Mouse (Mus musculus) small intestine, adult 2 months (tissue): ENCODE measurements around the gene C1qtnf1. TPM values are rescaled to one million over a fixed set of nuclear protein-coding genes. Genes with fewer than 3 reads are reported as not detected.

Experiments
- H3K27ac ChIP-seq: fragments of 200-500 bp; 2 replicates; pipeline ENCODE4 v1.5.1; 2012; ENCODE audit warnings: low read depth, low read length, control low read depth, inconsistent platforms; ENCODE audit not compliant: insufficient read depth
- H3K27me3 ChIP-seq: fragments of 200-500 bp; 2 replicates; pipeline ENCODE4 v1.6.1; 2012; ENCODE audit warnings: mild to moderate bottlenecking, moderate library complexity, low read length, inconsistent platforms; ENCODE audit not compliant: control insufficient read depth, insufficient read depth
- H3K36me3 ChIP-seq: fragments of 200-500 bp; 2 replicates; pipeline ENCODE4 v1.6.1; 2012; ENCODE audit warnings: mild to moderate bottlenecking, low read length, control low read depth, inconsistent platforms; ENCODE audit not compliant: control insufficient read depth, insufficient read depth
- H3K4me1 ChIP-seq: fragments of 200-500 bp; 2 replicates; pipeline ENCODE4 v1.6.1; 2012; ENCODE audit warnings: low read length, inconsistent platforms, mixed read lengths; ENCODE audit not compliant: control insufficient read depth, insufficient read depth, insufficient read length
- H3K4me3 ChIP-seq: fragments of 200-500 bp; 2 replicates; pipeline ENCODE4 v1.5.1; 2012; ENCODE audit warnings: low read depth, mild to moderate bottlenecking, control low read depth, inconsistent platforms, low read length, moderate library complexity
- CTCF ChIP-seq: fragments of 200-500 bp; IDR thresholded peaks from 2 replicates; pipeline ENCODE4 v1.5.1; 2012; ENCODE audit warnings: low read depth, mild to moderate bottlenecking, control low read depth, inconsistent platforms, low read length, moderate library complexity, mixed read lengths; ENCODE audit not compliant: insufficient replicate concordance, insufficient read length; ENCODE audit errors: extremely low read depth
- POLR2A ChIP-seq: fragments of 200-500 bp; IDR thresholded peaks from 2 replicates; pipeline ENCODE4 v1.6.1; 2012; ENCODE audit warnings: low read depth, mild to moderate bottlenecking, control low read depth, inconsistent platforms, low read length, moderate library complexity
- WGBS: fragments of 180-500 bp; shearing (Covaris S2); methylation state at CpG from one replicate; pipeline ENCODE4 v1.1.7; 2018; 5-methylcytosine and 5-hydroxymethylcytosine counted together
- polyA plus RNA-seq: library from polyadenylated mRNA; depleted of rRNA; stranded (reverse); fragments of >200 nt; gene quantifications from 2 replicates; pipeline ENCODE4 v1.2.3, GENCODE M21; 2012

C1qtnf1 gene
- polyA plus RNA-seq, 1 experiment, result 4.3 TPM

DNA sequence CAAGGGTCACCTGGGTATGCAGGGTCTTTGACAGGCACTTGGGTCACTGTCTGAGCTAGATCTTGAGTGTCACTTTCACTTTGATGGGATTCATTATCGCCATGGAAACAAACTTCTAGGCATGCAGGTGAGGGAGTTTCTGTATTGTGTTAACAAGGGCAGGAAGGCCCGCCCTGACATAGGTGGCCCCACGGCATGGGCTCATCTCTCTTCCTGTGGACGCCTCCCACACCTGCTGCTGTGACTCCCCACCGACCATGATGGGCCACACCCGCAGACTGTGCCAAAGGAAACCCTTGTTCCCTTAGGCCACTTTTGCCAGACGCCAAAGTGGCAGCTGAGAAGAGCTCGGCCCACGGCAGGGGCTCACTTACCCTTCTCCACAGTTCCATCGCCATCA is 17.5 kb upstream of the C1qtnf1 start:
- H3K4me1 ChIP-seq, result peaks cover 68% of the 10 kb centered on the region
- WGBS, result 27% methylated on average over 10 of the region's 10 CpGs
- H3K27me3 ChIP-seq, result no peaks in the 10 kb centered on the region
- H3K27ac ChIP-seq, result peak overlapping the region; percentile 99
- TF ChIP-seq CTCF (no peak), POLR2A (no peak)
- H3K4me3 ChIP-seq, result peak overlapping the region; percentile 6
- H3K36me3 ChIP-seq, result peaks cover 50% of the 10 kb centered on the region

DNA sequence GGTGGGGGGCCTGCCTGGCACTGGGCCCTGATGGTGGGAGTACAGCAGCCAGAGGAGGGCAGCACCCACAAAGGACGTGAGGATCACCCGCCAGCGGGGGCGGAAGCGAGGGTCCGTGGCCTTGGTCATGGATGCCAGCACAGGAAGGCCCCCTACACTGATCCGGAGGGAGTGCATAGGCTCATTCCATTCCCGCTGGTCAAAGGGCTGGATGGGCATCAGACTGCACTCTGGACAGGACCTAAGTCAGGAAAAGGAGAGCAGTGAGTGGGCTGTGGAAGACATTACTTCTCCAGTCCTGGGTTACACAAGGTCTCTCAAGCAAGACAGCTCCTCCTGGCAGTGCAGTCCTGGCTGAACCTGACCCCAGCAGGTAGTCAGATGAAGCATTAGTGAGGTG is 16.7 kb upstream of the C1qtnf1 start:
- TF ChIP-seq CTCF, result no peak
- TF ChIP-seq POLR2A, result no peak
- WGBS, result 71% methylated on average over 8 of the region's 8 CpGs
- no peak overlapping the region for H3K4me3 ChIP-seq

DNA sequence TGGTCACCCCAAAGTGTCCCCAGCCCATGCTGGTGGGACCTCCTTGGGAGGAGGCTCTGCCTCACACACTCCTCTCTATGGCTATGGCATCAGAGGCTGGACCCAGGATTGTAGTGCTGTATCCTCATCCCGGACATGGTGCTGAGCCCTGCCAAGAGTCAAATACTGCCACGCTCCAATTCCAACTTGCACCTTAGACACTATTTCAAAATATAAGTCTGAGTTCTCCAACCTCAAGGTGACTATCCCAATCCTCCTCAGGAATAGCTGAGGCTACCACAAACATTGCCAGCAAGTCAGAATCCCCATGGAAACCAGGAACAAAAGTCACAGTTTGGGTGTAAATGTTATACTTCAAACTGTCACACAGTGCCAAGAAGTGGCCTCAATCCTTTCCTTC is 15.4 kb upstream of the C1qtnf1 start:
- WGBS, result 25% methylated on average over 2 of the region's 2 CpGs
- TF ChIP-seq POLR2A (no peak), CTCF (no peak)
- H3K4me3 ChIP-seq, result peak overlapping the region; percentile 37
- H3K36me3 ChIP-seq, result peaks cover 31% of the 10 kb centered on the region
- peaks cover 75% of the 10 kb centered on the region for H3K4me1 ChIP-seq
- H3K27me3 ChIP-seq, result no peaks in the 10 kb centered on the region
- H3K27ac ChIP-seq, result peak overlapping the region; percentile 99

More for the DNA sequence above, 16.7 kb upstream of the C1qtnf1 start:
- peak overlapping the region; percentile 99 for H3K27ac ChIP-seq
- no peaks in the 10 kb centered on the region for H3K27me3 ChIP-seq
- H3K4me1 ChIP-seq, result peaks cover 70% of the 10 kb centered on the region
- peaks cover 44% of the 10 kb centered on the region for H3K36me3 ChIP-seq

DNA sequence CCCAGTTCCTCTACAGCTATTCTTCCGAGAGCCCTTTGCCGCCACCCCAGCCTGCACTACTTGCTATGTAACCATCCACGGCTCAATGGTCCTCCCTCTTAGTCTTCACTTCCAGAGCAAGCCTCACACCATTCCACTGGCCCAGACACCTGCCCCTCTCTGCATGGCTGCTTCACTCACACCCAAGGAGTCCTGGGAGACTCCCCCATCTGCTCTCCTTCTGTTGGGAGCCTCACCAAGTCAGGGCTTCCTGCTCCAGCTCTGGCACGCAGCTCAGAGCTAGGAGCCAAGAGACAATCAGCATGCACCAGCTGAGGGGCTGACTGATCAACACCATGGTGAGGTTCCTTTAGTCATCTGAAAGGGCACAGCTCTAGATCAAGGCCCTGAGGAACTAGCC is 14.9 kb upstream of the C1qtnf1 start:
- H3K27ac ChIP-seq, result peak overlapping the region; percentile 53
- peaks cover 71% of the 10 kb centered on the region for H3K4me1 ChIP-seq
- peaks cover 26% of the 10 kb centered on the region for H3K36me3 ChIP-seq
- WGBS, result 33% methylated on average over 4 of the region's 4 CpGs
- TF ChIP-seq POLR2A (no peak), CTCF (no peak)
- H3K27me3 ChIP-seq, result no peaks in the 10 kb centered on the region
- peak overlapping the region; percentile 37 for H3K4me3 ChIP-seq

DNA sequence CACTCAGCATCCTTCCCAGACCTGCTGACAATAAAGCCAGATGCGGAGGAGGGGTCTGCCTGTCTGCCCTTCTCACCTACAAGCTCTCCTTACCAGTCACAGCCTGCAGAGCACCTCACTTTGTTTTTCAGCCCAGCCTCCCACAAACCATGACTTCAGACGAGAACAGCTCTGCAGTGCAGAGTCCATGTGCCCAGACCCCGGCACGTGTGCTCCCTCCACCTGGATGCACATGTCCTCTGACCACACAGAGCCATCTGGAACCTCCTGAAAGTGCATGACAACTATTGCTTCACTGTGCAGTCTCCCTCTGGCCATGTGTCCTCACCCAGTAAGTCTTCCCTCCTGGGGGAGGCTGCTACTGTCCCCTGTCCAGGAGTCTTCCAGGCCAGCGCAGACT is 13.7 kb upstream of the C1qtnf1 start:
- Histone ChIP-seq H3K27ac (peak overlapping the region; percentile 94), H3K4me1 (peaks cover 59% of the 10 kb centered on the region), H3K27me3 (no peaks in the 10 kb centered on the region), H3K36me3 (peaks cover 15% of the 10 kb centered on the region), H3K4me3 (peak overlapping the region; percentile 62)
- TF ChIP-seq POLR2A, result no peak
- TF ChIP-seq CTCF, result no peak
- WGBS, result 43% methylated on average over 5 of the region's 5 CpGs

DNA sequence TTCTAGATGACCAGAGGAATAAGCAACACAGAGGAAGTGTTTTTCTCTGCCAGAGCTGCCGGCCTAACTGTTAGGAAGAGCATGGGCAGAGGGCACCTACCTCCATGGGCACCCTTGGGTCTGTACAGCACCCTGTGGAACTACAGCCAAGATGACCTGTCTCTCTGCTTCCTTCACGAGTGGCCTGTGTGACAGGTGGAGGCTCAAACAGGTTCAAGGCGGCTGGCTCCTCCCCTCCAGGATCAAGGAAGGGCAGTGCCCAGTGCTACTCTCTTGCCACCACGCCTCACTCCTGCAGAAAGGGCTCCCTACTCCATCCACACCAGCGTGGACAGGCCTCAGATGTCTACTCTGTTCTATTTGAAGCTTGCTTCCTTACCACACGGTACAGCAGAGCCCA is 12.4 kb upstream of the C1qtnf1 start:
- Histone ChIP-seq H3K4me3 (peak overlapping the region; percentile 62), H3K4me1 (peaks cover 53% of the 10 kb centered on the region), H3K36me3 (peaks cover 10% of the 10 kb centered on the region), H3K27ac (peak overlapping the region; percentile 94), H3K27me3 (no peaks in the 10 kb centered on the region)
- TF ChIP-seq POLR2A (peak; percentile 87), CTCF (no peak)
- WGBS, result 32% methylated on average over 6 of the region's 6 CpGs

DNA sequence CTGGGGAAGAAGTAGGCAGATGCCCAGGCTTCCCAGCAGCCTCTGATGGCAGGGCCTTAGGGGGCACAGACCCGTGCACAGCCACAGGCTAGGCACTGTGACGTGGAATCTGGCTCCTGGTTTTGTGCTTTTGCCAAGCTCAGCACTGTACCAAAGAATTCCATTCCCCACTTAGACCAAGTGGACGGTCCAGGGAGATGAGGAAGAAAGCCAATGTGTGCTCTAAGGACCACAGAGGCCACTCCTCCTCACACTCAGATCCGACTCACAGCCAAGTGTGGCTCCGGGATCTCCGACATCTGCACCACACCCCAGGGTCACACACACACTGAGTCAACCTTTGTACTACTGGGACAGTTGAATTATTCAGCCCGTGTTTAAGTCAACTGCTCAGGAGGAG is 12.0 kb upstream of the C1qtnf1 start:
- TF ChIP-seq CTCF (no peak), POLR2A (no peak)
- peak overlapping the region; percentile 94 for H3K27ac ChIP-seq

DNA sequence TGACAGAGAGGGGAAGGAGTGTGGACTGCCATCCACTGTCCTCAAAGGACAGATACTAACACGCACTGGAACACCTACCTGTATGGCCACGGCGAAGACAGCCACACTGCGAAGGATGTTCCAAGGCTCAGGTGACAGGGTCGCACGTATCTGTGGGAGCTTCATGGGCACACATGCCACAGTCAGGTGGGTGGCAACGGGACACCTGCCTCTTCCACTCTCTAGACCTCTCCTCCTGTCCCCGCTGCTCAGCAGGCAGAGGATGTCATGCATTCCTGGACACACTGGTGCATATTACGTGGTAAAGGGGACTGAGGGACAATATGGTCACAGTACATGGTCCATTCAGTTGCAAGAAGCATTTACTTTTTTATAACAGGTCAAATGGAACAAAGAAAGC is 10.5 kb upstream of the C1qtnf1 start:
- Histone ChIP-seq H3K4me3 (peak overlapping the region; percentile 80), H3K36me3 (peaks cover 3% of the 10 kb centered on the region; the same call in 1 of the 2 replicates), H3K4me1 (peaks cover 35% of the 10 kb centered on the region), H3K27me3 (no peaks in the 10 kb centered on the region), H3K27ac (peak overlapping the region; percentile 94)
- WGBS, result 61% methylated on average over 9 of the region's 9 CpGs
- no peak for TF ChIP-seq POLR2A
- TF ChIP-seq CTCF, result no peak

More for the DNA sequence above, 12.0 kb upstream of the C1qtnf1 start:
- H3K27me3 ChIP-seq, result no peaks in the 10 kb centered on the region
- peaks cover 6% of the 10 kb centered on the region for H3K36me3 ChIP-seq
- H3K4me1 ChIP-seq, result peaks cover 49% of the 10 kb centered on the region
- WGBS, result 23% methylated on average over 7 of the region's 7 CpGs
- peak overlapping the region; percentile 62 for H3K4me3 ChIP-seq
